Mouse (Mus musculus): Measurements from ENCODE around the gene Fam53b. TPM values are rescaled to one million over a fixed set of nuclear protein-coding genes. Genes with fewer than 3 reads are reported as not detected.

The Fam53b gene
- total RNA-seq, 2 experiments from 2014 or later, result 71.7 to 73.5 TPM

DNA sequence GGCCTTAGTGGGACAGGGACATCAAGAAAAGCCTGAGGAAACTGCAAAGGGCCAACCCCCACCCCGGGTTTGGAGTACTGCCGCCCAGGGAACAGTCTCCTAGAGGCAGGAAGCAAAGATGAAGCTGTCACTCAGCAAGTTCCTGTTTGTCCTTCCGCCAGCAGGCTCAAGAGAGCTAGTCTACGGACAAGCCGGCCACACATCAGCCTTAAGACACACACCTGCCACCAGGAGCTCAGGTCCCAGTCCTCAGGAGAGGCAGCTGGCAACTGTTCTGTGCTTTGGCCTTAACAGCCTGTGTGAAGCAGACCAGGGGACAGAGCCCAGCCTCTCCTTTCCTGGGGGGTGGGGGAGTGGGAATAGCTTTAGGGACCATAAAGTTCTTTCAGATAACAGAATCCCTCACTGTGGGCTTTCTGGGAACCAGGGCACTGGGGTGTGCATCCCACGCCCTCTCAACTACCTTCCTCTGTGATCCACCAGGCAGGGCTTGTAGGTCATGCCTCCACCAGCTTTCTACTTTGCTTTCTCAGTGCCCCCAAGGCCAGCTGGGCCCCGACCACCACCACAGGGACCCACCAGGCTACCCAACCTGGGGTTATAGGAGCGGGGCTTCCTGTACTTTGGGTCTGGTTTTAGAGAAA, 100.1 kb downstream of the Fam53b start:
- no peak for DNase-seq (ENCODE audit: low spot score in 2 of 2)

DNA sequence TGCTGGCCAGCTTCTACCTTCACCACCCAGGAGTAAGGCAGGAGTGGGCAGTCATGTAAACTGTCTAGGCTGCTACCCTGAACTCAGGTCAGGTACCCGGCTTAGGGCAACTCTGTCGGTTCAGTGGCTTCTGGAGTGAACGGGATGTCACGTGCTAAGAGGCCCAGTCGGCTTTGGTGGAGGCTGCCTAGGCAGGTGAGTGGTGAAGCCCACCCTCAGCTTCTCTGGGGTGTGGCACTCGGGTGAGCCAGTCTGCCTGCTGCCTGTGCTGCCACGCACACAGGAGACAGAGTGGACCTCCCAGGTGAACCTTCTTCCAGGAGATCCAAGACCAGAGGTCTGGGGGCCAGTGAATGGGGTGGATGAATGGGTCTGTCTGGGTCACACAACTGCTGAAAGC, 100.7 kb downstream of the Fam53b start:
- DNase-seq (ENCODE audit: low spot score in 2 of 2), result no peak

DNA sequence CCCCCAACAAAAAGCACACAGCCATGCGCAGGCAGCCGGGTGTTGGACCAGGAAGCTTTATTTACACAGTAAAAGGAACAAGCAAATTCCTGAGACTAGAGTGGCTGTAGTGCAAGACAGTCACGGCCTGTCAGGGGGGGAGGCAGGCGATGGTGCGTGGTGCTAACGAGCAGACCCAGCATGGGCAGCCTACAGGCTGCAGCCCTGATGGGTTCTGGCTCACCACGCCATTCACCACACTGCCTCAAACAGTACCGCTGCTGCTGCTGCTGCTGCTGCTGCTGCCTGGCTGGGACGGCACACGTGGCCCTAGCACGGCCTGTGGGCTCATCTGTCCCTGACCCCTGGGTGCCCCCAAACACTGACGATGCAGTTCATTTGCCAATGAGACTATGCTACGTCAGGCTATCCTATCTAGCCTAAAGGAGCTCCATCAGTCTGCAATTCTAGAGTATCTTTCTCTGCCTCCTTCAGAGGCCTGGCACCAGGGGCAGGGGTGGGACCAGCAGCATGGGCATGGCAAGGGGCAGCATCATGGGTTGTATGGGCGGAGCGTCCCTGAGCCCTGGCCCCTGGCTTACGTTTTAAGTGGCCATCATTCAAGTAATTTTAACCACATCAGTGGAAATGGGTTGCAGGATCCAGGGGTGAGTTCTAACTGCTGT, 101.5 kb downstream of the Fam53b start:
- no peak for DNase-seq (ENCODE audit: low spot score in 2 of 2)

- DNase-seq (ENCODE audit: low spot score in 2 of 2), result no peak
Measured at GRCm38 (mm10) chr7:132711579-132711978, 102.1 kb downstream of the Fam53b start.

DNA sequence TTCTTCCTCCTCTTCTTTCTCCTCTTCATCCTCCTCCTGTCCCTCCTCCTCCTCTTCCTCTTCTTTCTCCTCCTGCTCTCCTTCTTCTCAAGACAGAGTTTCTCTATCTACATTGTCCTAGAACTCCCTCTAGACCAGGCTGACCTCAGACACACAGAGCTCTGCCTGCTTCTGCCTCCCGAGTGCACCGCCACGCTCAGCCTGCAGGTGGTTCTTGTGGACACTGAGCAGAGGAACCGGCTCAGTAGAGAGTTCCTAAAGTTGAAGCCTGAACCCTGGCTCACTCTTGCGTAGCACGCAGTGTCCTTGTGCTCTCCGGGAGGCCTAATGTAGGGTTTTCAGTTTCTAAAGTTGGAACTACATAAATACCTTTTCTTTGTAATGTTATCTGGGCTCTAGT, 108.6 kb downstream of the Fam53b start:
- no peak for DNase-seq (ENCODE audit: low spot score in 2 of 2)

- DNase-seq (ENCODE audit: low spot score in 2 of 2), result no peak
Measured at GRCm38 (mm10) chr7:132704310-132704875, 109.3 kb downstream of the Fam53b start.

DNA sequence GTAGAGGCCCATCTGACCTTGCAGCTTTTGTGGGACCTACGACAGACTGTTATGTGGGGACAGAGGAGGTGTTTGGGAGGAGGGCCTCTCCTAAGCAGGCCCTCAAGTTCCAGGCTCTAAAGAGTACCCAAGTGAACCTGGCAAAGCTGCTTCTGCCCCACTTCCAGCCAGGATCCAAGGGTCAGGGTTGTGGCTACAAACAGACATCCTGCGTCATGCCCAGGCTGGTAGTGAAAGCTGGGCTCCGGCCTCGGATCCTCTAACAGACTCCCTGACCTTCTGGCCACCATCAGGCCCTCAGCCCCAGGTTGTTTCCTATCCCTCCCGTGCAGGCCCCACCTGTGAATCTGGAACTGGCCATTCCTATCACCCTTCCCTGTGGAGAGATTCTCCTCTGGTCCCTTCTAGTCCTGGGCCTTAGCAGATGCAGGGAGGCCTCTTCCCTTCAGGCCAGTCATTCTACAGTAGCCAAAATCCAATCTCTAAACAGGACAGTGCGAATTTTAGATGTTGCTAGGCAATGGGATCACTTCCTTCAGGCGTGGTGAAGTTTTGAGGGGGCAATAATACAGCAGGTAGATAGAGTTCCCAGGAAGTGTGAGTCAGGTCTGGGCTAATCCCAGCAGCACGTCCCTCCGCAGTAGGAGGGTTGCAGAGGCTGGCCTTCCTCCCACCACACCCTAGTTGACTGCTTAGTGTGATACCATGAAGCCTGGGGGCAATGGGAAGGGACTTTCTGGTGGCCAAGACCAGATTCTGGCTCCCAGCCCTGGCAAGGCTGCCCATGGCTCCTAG, 110.0 kb downstream of the Fam53b start:
- DNase-seq (ENCODE audit: low spot score in 2 of 2), result no peak

GRCm38 (mm10) chr7:132702492-132703070, 111.1 kb downstream of the Fam53b start:
- no peak for DNase-seq (ENCODE audit: low spot score in 2 of 2)

DNA sequence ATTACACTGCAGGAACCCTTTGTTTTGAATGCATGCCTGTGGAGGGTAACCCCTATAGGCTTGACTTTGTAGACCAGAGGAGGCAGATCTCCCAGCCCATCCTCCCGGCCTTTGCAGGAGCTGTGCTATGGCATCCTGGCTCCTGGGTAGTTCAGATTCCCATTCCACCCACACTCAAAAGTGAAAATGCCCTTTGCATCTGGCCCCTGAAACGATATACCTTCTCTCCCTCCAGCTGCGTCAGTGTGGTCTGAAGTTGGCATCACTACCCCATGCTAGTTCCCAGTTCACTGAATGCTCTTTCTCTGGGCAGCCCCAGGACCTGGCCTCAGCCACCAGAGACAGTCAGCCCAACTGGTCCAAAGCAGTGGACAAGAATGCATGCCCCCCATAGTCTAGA, 111.7 kb downstream of the Fam53b start:
- DNase-seq (ENCODE audit: low spot score in 2 of 2), result no peak

- no peak for DNase-seq (ENCODE audit: low spot score in 2 of 2)
Measured at GRCm38 (mm10) chr7:132701412-132701811, 112.3 kb downstream of the Fam53b start.

DNA sequence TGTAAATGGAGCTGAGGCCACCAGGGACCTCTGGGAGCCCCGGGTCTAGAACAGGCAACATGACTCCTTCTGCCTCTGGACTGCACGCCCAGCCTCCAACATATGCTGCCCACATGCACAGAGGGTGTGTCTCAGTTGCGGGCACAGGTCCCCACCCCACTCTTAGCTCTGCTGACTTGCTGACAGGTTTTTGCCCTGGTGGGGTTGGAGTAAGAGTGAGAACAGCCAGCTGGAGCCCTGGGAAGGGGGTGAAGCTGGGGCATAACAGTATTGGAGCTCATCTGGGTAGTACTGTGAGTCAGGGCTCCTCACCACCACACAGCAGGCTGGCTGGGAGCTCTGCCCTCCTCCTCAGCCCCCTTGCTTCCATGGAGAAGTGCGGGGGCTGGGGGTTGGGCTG, 113.6 kb downstream of the Fam53b start:
- no peak for DNase-seq (ENCODE audit: low spot score in 2 of 2)

GRCm38 (mm10) chr7:132699639-132700038, 114.0 kb downstream of the Fam53b start:
- no peak for DNase-seq (ENCODE audit: low spot score in 2 of 2)

DNA sequence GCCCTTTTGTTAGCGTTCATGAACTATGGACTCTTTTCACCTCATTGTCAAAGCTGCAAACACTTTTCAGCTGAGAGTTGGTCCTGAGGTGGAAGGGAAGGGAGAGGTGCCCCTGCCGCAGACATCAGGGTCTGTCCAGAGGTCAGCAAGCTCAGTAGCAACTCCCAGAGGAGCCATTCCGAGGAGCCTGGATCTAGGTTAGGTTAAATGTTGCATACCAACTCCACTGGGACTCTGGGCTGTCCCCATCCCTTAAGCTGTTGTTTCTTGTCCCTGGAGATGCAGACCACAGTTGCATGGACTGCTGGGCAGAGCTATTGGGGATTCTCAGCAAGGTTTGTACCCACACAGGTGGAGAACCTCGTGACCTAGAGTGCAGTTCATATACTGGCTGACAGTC, 114.5 kb downstream of the Fam53b start:
- DNase-seq (ENCODE audit: low spot score in 2 of 2), result no peak

DNA sequence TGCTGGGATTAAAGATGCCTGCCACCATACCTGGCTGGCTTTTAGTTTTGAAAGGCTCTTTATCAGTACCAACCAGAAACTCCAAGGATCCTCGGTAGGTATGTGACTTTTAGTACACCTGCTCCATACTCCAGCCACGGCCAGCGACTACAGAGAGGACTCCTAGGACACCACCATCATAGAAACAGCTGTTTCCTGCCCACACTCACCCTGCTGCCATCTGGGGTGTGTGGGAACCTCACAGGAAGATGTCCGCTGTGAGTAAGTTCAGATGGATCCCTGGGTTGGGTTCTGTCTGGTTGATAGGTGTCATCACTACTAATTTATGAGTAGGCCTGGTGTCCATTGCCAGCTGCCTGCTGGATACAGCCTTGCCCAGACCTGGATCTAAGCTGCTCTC, 114.9 kb downstream of the Fam53b start:
- no peak for DNase-seq (ENCODE audit: low spot score in 2 of 2)

- no peak for DNase-seq (ENCODE audit: low spot score in 2 of 2)
Measured at GRCm38 (mm10) chr7:132697258-132697796, 116.4 kb downstream of the Fam53b start.

- no peak for DNase-seq (ENCODE audit: low spot score in 2 of 2)
Measured at GRCm38 (mm10) chr7:132693561-132693960, 120.1 kb downstream of the Fam53b start.

DNA sequence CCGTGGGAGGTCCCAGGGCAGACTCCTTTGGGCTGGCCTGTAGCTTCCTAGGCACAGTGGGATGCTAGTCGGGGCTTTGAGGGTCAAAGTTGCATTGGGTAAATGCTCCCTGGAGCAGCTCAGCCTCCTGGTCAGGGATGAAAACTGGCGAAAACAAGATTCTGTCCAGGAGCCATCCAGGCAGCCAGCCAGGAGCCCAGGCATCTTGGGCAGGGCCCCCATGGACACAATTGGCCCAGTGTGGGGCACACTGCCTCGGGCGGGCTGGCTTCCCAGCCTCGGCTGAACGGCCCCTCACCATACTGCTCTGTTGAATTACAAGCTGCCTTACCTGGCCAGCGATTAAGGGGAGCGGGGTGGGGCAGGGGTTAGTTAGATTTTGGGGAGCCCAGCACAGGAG, 121.0 kb downstream of the Fam53b start:
- DNase-seq (ENCODE audit: low spot score in 2 of 2), result no peak

GRCm38 (mm10) chr7:132690716-132691472, 122.8 kb downstream of the Fam53b start:
- no peak for DNase-seq (ENCODE audit: low spot score in 2 of 2)

GRCm38 (mm10) chr7:132689722-132690121, 124.0 kb downstream of the Fam53b start:
- DNase-seq (ENCODE audit: low spot score in 2 of 2), result no peak

DNA sequence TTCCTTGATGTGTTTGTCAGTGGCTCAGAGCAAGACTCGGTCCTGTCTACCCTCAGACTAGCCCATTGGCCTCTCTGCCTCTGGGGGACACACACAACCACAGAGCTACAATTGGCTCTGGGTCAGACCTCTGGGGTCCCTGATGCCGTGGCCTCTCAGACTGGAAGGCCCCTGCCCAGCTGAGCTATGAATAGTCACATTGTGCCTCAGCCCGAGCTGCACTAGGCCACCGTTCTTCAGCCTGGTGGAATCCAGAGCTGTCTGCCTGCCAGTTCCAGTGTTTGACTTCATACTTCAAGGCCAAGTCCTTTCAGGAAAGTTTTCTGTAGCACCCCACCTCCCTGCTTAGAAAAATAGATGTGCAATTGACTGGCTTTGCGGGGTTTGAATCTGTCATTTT, 125.0 kb downstream of the Fam53b start:
- no peak for DNase-seq (ENCODE audit: low spot score in 2 of 2)

DNA sequence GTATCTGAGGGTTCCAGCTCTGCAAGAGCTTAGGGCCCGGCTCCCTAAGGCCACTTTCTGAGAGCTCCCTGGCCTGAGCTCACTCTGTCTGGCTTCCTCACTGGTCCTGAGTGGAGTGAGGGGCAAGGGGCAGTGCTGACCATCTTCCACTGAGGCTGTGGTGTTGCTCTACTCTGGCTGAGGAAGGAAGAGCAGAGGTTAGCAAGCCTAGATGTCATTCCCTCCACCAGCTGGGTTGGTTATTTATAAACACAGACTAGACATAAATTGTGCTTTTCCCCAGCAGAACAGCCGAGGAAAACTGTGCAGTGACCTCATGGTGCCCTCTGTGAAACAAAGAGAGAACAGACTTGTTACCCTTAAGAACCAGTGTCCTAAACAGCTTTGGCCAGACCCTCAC, 125.8 kb downstream of the Fam53b start:
- no peak for DNase-seq (ENCODE audit: low spot score in 2 of 2)
